Mouse (Mus musculus) megakaryocyte-erythroid progenitor cell, adult 5-6 weeks (primary cell): ENCODE measurements at regions not wholly inside any gene's neighbourhood (a gene's known extent, or its start where the extent isn't known, plus 50 kb on each side); places are given as distances from the start of the nearest gene placed in this dataset.

ENCODE experiments used
- ATAC-seq: replicated peaks from 2 replicates; pipeline ENCODE4 v1.8.0; 2016; ENCODE audit warnings: mild to moderate bottlenecking, inconsistent platforms; ENCODE audit not compliant: severe bottlenecking, poor library complexity, low FRiP score, low TSS enrichment

DNA sequence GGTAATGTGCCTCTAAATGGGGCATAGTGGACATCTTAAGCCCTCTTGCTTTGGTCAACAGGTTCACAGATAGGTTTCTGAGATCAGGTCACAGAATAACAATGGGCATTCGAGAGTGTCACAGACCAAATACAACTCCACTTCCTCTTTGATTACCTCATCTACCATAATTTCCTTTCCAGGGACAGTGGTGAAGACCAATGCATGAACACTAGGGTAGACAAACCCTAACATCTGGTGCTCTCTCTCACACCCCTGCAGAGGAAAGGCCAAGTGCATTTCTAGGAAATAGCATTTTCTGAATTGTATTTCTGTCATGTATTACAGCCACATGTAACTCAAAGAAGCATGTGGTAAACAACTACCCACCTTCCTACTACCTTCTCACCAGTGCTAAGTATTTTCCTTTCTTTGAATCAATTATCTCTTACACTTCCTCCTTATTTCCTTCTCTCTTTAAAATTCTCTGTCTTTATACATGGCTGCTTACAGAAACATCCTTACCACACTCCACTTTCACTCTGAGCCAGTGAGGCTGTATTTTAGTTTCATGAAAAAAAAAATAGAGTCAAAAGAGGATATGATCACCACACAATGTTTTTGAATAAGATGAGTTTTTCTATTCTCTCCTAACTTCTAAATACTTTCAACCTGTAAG, 1021.0 kb downstream of the Gsdmc2 start:
- ATAC-seq = no peak

DNA sequence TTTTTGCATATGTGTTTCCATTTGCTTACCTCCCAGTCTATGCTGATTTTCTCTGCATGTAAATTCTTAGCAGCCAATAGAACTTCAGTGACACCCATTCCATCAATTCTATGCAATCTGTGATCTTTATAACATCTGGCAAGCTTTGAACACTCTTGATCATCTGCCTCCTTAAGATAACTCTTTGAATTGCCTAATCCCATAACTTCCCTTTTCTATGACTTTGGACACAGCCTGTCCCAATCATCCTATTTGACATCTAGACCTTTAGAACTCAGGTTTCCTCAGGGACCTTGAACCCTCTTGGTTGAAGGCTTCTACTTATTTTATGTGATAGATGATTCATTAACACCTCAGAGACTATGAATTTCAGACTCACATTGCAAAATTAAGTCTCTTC, 1022.7 kb downstream of the Gsdmc2 start:
- no peak for ATAC-seq

DNA sequence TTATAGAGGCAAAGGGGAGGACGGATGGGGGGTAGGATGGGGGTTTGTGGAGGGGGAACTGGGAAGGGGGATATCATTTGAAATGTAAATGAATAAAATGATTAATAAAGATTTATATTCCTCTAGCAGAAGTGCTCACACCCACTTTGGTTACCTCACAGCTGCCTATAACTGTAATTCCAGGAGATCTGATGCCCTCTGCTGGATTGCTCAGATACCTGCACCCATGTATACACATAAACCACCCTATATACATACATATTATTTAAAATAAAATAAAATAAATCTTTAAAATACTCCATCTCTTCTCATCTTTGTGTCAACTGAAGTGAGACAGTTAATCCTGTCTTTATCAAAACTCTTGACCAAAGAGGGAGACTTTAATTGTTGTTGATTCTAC, 1031.9 kb downstream of the Gsdmc2 start:
- ATAC-seq = no peak

DNA sequence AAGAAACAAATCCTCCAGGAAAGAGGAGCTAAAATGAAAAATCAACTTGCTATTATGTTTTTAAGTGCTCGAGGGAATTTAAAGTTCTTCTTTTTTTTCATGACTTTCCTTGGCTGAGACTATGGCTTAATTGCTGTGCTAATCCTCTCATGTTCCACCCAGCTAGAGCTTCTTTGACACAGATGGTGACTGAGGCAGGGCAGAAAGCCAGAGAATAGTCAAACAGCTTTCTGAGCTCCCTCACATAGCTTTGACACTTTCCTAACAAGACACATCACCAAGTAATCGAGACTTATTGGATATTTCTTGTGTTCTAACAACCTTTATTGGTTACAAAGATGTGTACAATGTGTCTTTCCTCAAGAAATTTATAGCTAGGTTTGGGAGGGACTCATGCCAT, 1033.0 kb downstream of the Gsdmc2 start:
- no peak for ATAC-seq

DNA sequence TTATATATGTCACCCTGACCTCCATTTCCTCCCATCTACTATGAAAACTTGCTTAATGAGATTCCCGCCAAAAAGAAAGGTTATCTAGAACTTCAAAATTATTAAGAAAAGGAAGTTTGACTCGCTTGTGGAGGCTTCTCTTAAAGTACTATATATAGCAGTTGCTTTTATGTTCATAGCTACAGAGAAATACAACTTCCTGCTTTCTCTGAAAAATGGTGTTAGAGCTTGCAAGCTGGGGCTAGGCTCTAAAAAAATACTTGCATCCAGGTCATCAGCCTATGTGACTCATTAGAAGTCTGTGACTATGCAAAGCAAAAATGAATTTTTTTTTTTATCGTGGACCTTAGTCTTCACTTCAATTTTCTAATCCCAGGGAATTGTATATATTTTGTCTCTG, 1035.7 kb downstream of the Gsdmc2 start:
- no peak for ATAC-seq

DNA sequence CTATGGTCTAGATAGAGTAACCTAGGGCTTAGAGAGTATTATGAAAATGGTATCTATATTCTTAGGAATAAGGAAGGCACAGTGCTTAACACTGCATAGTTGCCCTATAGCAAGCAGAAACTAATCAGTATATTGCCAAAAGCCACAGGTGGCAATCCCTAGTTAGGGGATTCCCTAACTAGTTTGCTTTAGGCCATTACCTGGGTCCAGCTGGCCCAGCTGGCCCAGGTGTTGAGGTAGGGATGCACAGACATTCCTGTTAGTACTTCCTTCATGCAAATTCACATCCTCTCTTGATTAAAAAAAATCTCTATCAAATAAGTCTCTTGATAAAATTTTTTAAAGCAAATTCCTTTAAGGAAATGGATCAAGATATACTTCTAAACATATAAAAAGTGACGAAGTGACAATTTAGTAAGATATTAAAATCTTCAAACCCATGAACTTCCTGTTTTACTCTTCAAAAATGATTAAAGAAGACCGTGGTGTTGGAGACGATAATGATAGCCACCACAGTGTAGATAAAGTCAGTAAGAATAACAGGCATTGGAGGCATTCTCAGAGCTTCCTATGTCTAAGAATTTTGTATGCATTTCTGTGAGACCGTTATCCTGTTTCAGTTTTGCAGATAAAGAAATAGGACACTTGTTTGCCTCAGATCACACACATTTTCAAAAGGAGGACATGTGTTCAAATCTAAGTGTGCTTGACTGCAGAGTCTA, 1036.7 kb downstream of the Gsdmc2 start:
- no peak for ATAC-seq

DNA sequence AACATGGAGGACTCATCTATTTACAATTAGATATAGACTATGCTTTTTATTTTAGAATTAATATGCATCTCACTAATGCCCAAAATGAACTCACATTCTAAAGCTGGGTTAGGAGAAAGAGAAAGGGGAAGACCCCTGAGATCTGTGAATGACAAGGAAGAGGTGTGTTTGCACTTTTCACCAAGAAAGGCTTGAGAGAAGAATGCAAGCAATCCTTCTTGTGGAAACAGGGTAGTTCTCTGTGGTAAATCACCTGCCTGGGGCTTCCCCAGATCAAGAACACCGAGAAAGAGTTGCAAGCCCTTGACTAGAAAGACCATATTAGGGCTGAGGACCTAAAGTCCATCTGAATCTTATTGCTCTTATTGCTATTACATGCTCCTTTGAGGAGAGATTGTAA, 1037.6 kb downstream of the Gsdmc2 start:
- ATAC-seq = no peak

DNA sequence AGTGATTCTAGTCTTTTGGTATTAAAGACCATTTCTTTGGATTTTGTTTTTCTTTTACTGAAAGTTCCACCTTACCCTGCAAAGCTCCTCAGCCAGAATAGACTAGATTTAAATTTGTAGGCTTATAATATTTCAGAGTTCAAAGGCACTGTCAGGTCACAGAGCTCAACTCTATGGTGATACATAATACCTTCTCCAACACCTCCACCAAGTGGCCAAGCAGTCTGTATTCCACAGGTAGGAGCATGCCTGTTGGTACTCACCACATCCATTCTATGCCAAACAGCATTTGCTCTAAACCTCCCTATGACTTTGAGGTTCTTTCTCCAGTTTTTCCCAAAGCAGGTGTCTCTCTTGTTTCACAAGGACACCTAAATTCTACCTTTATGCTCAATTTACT, 1042.2 kb downstream of the Gsdmc2 start:
- ATAC-seq = no peak

DNA sequence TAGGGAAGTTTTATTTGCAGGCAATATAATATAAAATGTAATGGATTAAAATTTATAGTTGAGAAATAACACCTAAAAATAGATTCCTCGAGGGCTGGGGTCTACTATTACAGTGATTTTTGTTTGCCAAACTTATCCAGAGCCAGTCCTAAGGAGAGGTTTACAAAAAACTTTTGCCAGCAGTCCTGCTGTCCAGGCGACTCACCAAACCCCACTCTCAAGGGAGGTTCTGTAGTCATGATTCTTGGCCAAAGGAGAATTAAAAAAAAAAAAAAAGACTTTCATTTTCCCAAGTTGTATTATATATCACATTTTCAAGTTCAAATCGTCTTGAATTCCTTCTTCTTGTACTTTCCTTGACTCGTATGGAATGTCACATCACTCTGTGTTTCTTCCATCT, 1046.2 kb downstream of the Gsdmc2 start:
- no peak for ATAC-seq

DNA sequence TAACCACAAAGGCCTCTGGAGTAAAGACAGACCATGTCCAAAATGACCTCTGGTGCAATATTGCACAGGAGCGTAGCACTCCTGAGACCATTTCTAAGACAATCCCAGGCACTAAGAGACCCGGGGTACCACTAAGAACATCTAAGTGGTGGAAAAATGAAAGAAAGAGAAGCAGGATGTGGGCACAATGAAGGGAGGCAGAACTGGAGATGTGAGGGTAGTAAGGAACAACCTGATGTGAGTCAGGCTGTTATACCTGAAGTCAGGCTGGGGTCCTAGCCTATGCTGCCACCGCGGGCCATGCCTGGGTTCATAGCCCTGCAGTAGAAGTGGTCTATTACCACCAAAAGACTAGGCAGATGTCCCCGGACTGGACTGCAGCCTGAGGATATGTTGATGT, 1051.4 kb downstream of the Gsdmc2 start:
- no peak for ATAC-seq

DNA sequence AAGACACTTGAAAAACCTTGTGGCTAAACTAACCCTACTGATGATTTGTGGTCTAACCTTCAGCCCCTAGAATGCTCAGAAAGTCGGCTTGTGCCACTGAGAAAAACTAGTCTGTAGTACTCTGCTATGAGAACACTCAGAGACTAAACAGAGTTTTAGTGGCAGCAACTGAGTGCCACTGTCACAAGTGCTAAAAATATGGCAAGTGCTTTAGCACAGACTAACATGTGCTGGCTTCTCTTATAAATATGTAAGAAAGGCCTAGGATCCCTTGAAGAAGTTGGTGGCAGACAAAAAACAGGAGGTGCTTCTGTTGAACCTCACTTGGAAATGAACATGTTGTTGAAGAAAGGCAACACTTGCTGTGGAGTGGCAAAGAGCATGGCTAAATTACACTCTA, 1052.9 kb downstream of the Gsdmc2 start:
- ATAC-seq = no peak

DNA sequence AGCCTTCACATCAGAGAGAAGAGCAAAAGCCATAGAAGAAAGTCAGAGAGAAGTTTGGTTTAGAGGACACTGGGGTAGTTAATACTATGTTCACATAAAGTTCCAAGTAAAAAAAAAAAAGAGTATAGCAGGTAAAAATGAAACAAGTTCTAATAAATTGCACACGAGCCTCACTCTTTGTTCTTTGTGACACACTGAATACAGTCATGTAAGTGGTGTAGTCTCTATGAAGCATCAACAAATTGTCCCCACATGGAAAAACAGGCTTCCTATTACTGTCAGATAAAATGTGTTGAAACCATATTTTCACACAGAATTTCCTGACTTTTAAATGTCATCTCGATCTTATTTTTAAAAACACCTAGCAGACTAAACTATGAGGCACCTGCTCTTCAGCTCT, 1057.2 kb downstream of the Gsdmc2 start:
- ATAC-seq = no peak

DNA sequence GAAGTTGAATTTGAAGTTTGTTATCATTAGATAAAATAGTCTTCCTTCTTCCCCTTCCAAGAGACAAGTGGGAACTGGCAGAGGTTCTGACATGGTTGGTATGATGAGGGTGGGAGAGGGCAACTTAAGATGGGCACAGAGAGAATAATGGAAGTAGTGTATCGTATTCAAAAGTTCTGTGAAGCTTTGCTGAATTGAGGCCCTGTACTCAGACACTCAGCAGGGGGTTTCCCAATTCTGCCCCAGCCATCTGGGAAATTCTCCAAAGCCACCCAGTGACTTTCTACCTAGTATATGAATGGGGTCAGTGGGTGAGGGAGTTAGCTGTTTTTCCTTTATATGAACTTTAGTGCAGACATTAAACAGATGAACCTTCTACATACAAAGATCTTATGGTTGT, 1058.7 kb downstream of the Gsdmc2 start:
- no peak for ATAC-seq

DNA sequence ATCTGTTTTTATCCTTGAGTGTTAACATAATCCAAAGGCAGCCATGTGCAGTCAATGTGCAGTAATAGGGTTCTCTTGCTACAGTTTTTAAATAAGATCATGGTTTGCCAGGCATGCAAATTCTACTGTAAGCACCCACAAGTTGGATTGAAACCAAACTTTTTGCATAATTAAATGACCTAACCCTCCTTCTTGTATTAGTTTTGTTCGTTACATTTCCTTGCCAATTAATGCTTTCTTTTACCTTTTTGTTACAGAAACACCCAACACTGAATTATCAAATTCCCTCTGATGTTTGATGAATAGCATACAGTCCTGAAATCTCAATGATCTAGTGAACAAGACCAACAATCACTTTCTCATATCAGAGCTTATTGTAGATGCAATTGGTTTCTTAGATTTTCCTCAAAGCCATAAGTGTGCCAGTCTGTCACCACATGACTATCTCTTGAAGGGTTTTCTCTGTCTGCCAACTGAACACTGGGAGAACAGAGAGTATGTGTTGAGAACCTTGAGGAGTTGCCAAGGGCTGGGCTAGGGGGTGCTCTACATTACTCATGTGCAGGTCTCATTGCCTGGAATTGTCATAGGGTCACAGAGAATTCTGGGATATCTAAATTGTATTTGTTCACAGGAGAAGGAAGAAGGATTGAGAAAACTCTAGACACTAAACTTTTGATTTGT, 1060.4 kb downstream of the Gsdmc2 start:
- no peak for ATAC-seq

DNA sequence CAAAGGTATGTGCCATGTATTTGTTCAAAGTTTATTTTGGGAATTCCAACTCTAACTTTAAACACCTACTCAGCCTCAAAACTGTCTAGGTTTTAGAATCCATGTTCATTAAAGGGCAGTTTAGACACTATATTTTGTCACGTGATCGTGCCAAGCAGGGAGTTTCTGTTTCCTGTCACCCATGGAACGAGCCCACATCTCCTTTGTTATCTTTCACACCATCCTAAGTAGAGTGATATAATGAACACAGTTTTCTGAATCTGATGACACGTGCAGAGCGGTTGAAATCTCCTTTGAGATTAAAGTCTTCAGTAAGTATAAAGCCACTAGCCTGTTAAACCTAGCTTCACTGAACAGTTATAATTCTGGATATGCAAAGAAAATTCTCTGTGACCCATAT, 1066.1 kb downstream of the Gsdmc2 start:
- no peak for ATAC-seq

DNA sequence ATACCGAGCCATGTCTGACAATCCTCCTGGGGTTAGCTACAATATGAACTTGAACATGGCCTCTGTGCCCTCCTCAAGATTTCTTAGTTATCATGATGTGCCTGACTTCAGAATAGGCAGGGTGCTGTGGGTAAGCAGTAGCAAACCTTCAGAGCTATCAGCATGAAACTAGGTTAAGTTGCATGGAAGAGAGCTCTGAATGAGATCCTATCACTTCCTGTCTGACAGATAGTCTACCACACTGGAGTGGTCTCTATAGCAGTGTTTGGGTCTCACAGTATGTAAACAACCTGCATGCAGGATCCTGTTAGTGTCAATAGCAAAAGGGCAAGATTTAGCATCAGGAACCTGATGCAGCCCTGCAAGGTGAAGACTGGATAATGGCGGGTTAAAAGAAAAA, 1092.3 kb downstream of the Gsdmc2 start:
- no peak for ATAC-seq

DNA sequence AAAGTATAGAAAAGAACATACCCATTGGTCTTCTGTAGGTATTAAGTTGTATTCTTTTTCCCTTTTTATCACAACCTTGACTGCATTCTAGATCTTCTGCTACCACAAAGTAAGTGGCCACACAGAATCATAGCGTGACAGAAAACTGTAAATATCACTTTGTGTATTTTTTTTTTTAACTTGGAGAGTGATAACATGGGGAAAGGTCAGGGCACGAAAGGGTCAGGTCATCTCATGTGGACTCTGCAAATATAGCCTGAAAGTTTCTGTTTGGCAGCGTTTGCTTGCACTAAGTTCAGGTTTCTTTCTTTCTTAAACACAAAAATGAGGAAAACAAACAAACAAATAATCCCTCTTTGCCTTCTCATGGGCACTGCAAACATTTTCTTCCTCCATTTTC, 1101.1 kb downstream of the Gsdmc2 start:
- ATAC-seq = no peak

DNA sequence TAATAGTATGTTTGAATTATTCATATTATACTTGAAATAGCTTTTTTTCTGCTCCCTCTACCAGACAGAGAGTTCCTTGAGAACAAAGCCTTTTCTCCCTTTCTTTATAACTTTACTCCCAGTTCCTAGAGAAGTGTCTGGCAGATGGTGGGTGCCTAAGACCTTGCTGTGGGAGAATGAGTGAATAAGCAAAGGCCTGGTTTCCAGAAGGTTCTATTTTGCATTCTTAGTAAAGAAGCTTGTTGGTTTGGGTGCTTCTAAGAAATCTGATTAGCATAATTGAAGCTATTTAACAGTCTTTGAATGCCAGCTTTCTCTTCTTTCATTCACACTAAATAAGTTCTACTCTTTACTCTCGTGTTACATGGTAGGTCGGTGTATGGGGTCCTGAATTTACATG, 1104.2 kb downstream of the Gsdmc2 start:
- ATAC-seq = no peak

DNA sequence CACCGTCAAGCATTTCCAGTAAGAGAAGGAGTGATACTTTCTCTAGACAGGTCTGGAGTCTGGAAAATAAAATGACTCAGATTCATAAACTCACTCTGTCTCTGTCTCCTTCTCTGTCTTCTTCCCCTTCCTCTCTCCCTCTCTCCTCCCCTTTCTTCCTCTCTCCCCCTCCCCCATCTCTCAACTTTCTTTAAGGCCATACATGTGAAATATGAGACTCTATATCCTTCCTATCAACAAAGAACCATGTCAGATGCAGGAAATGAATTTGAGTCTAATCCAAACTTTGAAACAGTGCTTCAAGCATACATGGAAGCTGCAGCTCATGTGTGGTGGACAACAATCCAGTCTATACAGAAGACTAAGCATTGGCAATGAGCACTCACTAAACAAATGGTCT, 1109.6 kb downstream of the Gsdmc2 start:
- ATAC-seq = no peak

DNA sequence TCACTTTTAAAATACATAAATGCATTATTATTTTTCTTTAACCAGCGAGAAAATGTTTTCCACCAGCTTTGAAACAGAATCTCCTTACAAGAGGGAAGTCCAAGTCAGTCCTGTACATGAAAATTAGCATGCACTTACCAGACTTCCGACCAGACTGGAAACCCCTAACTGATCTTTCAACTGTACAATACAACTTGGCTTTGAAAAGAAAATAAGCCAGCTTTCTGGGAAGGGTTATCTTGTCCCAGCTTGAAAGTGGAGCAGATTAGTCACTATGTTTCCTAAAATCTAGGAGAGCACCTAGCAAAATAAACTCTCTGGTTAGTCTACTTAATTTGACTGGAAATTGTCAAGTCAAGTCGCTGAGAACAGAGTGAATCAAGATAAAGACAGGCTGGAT, 1110.1 kb downstream of the Gsdmc2 start:
- ATAC-seq = no peak

DNA sequence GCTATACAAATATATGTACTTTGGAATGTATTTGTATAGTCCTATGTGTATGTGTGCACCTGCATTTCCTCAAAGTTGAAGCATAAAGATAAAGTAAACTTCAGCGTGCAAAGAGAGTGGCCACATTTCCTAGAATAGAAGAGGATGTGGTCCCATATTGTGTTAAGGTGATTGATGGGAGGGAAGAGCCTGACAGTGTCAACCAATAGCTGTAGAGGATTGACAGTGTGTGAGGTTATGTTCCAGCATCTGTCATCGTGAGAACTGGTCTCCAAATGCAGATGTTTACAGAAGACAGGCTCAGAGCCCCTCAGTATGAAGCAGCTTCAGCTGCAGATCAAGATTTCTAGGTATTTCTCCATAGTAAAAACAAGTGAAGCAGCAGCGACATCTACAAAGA, 1114.5 kb downstream of the Gsdmc2 start:
- ATAC-seq = no peak
